Mouse (Mus musculus) stomach, postnatal 0 days (tissue): ENCODE measurements around the gene Adora3.

Experiments
- CTCF ChIP-seq: IDR thresholded peaks from 2 replicates; pipeline ENCODE4 v1.5.1; 2016; ENCODE audit warnings: antibody characterized with exemption, low read depth, mild to moderate bottlenecking, moderate library complexity
- EP300 ChIP-seq: optimal IDR thresholded peaks from 2 replicates; pipeline ENCODE3; 2016; ENCODE audit warnings: antibody characterized with exemption

DNA sequence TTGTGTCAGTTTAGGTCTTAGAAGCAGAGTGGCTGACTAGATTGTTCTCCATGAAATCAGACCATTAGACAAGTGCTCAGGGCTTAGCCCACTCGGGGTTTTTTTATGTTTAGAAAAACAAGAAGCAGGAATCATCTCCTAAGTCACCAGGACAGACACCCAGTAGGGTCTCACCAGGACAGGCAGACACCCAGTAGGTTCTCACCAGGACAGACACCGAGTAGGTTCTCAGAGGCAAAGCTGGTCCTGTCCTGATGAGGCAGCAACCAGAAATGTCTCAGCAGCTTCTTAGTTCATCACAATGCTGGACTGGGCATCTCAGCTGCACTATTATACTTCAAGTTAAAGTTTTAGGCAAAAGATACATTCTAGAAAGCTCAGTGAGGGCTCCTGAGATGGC, 46.0 kb upstream of the Adora3 start:
- TF ChIP-seq EP300 (no peak), CTCF (no peak)
